Mouse (Mus musculus): ENCODE results near the gene Gm37240.

The Gm37240 gene

GRCm38 (mm10) chr3:85738591-85738990 lies 148.7 kb downstream of the Gm37240 start:
- no peak for DNase-seq

- no peak for DNase-seq
These were observed 153.2 kb downstream of the Gm37240 start for GRCm38 (mm10) chr3:85733939-85734729.

DNA sequence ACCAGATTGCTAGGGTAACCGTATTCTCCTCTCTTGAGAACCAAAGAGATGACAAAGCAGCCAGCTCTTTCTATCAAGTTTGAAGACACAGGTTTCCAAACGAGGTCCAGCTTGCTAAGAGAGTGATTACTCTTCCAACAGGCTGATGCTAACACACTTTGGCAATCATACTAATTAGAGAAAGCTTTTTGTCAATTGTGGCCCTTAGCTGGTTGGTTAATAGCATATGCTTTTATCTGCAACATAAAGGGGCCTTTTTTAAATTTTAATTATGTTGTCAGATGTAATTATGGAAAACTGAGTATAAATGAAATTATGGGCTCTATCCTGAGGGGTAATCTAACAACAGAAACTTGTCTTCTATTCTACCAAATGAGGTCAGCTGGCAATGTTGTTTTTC lies 160.1 kb downstream of the Gm37240 start:
- DNase-seq: no peak

DNA sequence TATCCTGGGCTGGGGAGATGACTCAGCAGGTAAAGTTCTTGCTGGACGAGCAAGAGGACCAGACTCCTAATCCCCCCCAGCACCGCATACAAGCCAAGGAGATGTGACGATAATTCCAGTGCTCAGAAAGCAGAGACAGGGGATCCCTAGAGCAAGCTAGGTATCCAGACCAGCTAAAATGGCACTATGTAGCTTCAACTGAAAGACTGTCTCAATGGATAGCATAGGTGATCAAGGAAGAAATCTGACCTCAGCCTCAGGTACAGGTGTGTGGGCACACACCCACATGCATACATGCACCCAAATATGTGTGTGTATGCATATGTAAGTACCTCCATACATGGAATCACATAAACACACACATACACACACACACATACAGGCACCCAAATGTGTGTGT lies 161.3 kb downstream of the Gm37240 start:
- no peak for DNase-seq

GRCm38 (mm10) chr3:85725110-85725509 lies 162.2 kb downstream of the Gm37240 start:
- no peak for DNase-seq

- no peak for DNase-seq
These were observed 164.7 kb downstream of the Gm37240 start for GRCm38 (mm10) chr3:85722581-85722980.

GRCm38 (mm10) chr3:85715764-85716297 lies 171.5 kb downstream of the Gm37240 start:
- no peak for DNase-seq

GRCm38 (mm10) chr3:85713936-85714709 lies 173.2 kb downstream of the Gm37240 start:
- no peak for DNase-seq

GRCm38 (mm10) chr3:85710695-85711094 lies 176.6 kb downstream of the Gm37240 start:
- no peak for DNase-seq

DNA sequence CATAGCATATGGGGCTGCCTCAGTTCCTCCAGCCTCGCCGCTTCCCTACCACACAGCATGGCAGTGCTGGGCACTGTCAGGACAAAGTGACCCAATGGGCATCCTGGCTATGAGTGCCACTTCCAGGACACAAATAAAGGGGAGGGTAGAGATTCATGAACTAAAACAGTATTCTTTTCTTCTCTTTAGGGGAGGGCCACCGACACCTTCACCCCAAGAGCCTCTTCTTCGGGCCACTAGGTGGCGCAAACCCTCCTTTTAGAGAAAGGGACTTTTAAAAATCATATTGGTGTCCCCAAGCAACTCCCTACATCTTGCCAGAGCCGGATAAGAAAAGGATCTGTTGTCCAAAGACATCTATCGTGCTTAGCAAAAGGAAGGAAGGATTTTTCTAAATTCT lies 179.9 kb downstream of the Gm37240 start:
- no peak for DNase-seq

- peak; percentile 63 for DNase-seq
These were observed 184.0 kb downstream of the Gm37240 start for GRCm38 (mm10) chr3:85703141-85703882.

DNA sequence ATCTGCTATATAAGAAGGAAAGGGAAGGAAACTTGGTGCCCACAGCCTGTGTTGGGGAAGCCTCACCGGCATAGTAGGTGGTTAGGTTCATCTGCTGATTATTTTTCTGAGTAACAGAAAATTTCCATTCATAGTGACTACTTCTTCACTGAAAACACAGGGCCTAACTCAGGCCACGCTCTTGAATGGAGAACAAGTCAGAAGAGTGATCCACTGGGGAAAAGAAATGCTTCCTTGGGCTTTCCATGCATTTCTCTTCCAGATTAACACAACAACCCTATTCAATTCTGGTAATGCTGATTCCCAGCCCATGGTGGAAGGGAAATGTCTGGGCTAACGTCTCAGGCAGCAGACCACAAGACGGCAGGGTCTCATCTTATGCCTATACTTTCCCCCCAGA lies 188.8 kb downstream of the Gm37240 start:
- no peak for DNase-seq

DNA sequence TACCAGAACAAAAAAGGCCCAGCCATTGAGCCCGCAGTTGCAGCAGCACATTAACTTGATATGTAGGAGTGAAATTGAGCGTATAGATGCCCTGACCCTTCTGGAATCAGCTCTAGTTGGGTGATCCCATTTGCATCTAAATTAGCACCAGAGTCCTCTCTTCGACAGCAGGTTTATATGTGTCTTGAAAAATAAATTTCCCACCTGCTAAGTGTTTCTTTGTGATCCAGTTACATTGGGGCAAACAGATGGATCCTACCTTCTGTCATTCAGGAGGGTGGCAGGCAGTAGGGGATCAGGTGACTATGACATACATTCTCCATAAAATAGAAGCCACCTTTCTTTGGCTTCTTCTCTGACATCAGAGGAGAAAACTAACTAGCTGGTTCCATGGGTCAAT lies 192.3 kb downstream of the Gm37240 start:
- peak; percentile 36 for DNase-seq

- DNase-seq: no peak
These were observed 194.3 kb downstream of the Gm37240 start for GRCm38 (mm10) chr3:85693013-85693412.

- no peak for DNase-seq
These were observed 196.2 kb downstream of the Gm37240 start for GRCm38 (mm10) chr3:85691134-85691533.

GRCm38 (mm10) chr3:85688341-85688740 lies 199.0 kb downstream of the Gm37240 start:
- DNase-seq: no peak

- DNase-seq: no peak
These were observed 202.0 kb downstream of the Gm37240 start for GRCm38 (mm10) chr3:85685271-85685670.

- DNase-seq: no peak
These were observed 203.7 kb downstream of the Gm37240 start for GRCm38 (mm10) chr3:85683618-85684017.

DNA sequence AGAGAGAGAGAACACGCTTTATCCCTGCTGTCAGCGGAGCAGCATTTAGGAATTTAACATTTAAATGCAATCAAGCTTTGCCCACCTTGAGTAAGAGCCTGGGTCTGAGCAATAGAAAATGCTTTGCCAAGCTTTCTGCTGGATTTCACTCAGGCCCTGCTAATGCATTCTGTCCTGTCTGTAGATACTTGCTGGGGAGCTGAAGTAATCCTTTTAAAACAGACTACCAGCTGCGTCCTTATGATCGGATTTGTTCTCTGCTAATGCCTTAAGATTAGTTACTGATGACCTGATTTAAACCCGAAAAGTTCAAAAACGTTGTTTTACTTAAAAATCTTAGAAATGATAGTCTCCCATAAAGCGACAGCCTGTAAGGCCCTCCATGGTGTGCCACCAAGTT lies 206.2 kb downstream of the Gm37240 start:
- DNase-seq: no peak

DNA sequence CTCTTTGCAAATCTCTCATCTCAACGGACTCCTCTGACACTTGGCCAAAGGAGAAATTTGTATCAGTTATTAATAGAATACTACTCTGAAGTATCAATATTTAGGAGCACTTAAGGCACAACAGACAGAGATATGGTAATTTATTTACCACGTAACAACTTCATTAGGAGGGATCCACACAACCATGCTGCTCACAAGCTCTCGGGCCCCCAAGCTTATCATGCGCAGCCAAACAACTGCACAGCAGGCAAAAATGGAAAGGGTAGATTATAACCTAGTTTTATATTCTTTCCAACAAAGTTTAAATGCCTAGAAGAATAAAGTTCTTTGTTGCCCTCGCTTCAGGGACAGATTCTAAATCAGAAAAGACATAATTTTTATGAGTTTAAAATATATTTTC lies 207.4 kb downstream of the Gm37240 start:
- no peak for DNase-seq

- no peak for DNase-seq
These were observed 207.9 kb downstream of the Gm37240 start for GRCm38 (mm10) chr3:85679312-85679933.

DNA sequence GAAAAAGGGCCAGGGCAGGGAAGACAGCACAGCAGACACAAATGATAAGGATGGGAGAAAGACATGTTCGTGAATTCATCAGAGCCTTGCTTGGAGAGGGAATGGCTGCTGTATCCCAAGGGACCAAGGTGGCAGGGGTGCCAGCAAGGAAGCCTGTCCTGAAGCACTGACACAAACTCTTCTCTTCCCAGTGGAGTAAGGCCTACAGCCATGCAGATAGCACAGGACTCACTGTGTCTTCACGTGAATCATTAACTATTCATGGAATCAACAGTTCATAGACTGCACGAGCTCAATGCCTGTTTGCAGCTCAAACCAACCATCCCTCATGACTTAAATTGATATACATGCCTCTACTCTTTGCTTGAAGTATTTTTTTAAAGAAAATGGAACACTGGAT lies 209.4 kb downstream of the Gm37240 start:
- DNase-seq: no peak

GRCm38 (mm10) chr3:85677133-85677532 lies 210.2 kb downstream of the Gm37240 start:
- no peak for DNase-seq
